Mouse (Mus musculus): Measurements from ENCODE around the gene Palld.

DNA sequence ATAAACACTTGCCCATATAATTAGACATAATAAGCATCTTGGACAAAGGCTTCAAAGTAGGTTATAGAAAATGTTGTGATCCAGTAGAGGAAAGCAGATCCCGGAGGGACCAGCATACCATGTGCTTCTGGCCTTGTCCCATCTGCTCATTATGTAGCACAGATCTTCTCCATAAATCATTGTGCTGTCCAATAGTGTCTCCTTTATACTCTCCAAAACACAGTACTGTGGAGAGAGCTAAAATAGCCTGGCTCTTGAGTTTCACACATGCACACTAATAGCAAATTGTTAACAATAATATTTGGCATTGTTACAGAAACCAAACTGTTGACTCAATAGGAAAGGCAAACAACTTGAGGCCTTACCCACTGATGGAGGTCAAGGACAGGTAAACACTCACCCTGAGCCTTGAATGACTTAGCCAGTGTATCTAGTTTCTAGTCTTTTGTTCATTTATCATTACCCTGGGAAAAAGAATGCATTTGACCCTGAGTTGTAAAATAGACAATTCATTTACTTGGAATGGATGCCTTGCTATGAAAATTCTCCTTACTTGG lies 105.0 kb downstream of the Palld start:
- TF ChIP-seq CTCF (conservative IDR thresholded peaks at IDR 0.05 in 1 of 2, IDR thresholded peaks at IDR 0.05 in 1 of 2; ENCODE audit: low read depth in 2 of 2, low read length in 2 of 2) = no peak
- no peak for TF ChIP-seq ETS1 (conservative IDR thresholded peaks at IDR 0.05; ENCODE audit: low read depth, low read length)
